Mouse (Mus musculus) hindbrain, embryonic 11.5 days (tissue): ENCODE data around the gene Gpr88. TPM values are rescaled to one million over a fixed set of nuclear protein-coding genes. Genes with fewer than 3 reads are reported as not detected.

Source experiments
- ATAC-seq: fragments of 200-750 bp; cut with Nextera tagmentation; 2 replicates; pipeline ENCODE4 v1.8.0; 2017; ENCODE audit warnings: mild to moderate bottlenecking, moderate TSS enrichment, moderate library complexity; ENCODE audit not compliant: low FRiP score
- DNase-seq: peaks from one replicate; pipeline ENCODE4 v3.0.0-alpha.2; 2015; ENCODE audit warnings: low spot score
- H3K27ac ChIP-seq: fragments of 300-500 bp; sonication (generic); 2 replicates; pipeline ENCODE4 v1.5.1; 2014; ENCODE audit warnings: mild to moderate bottlenecking, low read depth, low read length
- H3K27me3 ChIP-seq: fragments of 300-500 bp; sonication (generic); 2 replicates; pipeline ENCODE4 v1.6.1; 2014; ENCODE audit warnings: mild to moderate bottlenecking, low read length, moderate library complexity, mixed read lengths; ENCODE audit not compliant: control insufficient read depth, insufficient read depth
- H3K36me3 ChIP-seq: fragments of 300-500 bp; sonication (generic); 2 replicates; pipeline ENCODE4 v1.6.1; 2014; ENCODE audit warnings: mild to moderate bottlenecking, low read length, moderate library complexity, mixed read lengths; ENCODE audit not compliant: control insufficient read depth, insufficient read depth
- H3K4me1 ChIP-seq: fragments of 300-500 bp; sonication (generic); replicated peaks from 2 replicates; pipeline ENCODE4 v1.6.1; 2014; ENCODE audit warnings: low read length, mixed read lengths; ENCODE audit not compliant: control insufficient read depth, insufficient read depth
- H3K4me2 ChIP-seq: fragments of 300-500 bp; sonication (generic); replicated peaks from 2 replicates; pipeline ENCODE4 v1.6.1; 2014; ENCODE audit warnings: mild to moderate bottlenecking, low read depth, low read length
- H3K4me3 ChIP-seq: fragments of 300-500 bp; sonication (generic); 2 replicates; pipeline ENCODE4 v1.5.1; 2014; ENCODE audit warnings: low read depth, low read length
- H3K9ac ChIP-seq: fragments of 300-500 bp; sonication (generic); 2 replicates; pipeline ENCODE4 v1.6.1; 2014; ENCODE audit warnings: low read depth, low read length
- H3K9me3 ChIP-seq: fragments of 300-500 bp; sonication (generic); 2 replicates; pipeline ENCODE4 v1.6.1; 2016; ENCODE audit warnings: low read length; ENCODE audit not compliant: control insufficient read depth
- WGBS: fragments of 180-500 bp; shearing (Covaris S2); extraction: QIAGEN DNeasy Blood & Tissue Kit; methylation state at CpG from one replicate; pipeline ENCODE4 v1.1.7; 2014; 5-methylcytosine and 5-hydroxymethylcytosine counted together
- polyA plus RNA-seq: library from polyadenylated mRNA; unstranded; fragments of >200 nt; fragmentation: Nextera tagmentation; extraction: Ambion mirVana; gene quantifications from 2 replicates; pipeline ENCODE4 v1.2.1, GENCODE M21; 2014

The Gpr88 gene
- polyA plus RNA-seq, 1 experiment from 2014 or later: 0.93 TPM

DNA sequence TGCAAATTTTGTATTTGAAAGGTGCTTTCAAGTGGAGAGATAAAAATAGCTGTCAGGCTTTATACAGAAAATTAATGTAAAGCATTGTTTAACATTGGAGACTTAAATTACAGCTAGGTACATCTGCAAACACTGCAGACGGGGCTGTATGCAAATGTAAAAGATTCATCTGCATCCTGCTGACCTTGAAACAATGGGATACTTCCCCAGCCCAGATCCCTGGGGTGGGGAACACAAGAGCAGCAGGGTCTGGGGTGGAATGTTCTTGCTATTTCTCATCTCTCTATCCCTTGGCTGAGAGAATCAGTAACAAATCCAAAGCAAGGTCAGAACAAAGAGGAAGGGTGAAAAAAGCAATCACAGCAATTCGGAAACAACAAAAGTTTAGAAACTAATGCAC, 30.7 kb upstream of the Gpr88 start:
- 28% methylated on average over 2 of the region's 2 CpGs for WGBS
- Histone ChIP-seq H3K4me3 (no peak overlapping the region), H3K4me2 (no peak overlapping the region), H3K27me3 (no peaks in the 10 kb centered on the region), H3K4me1 (0 out of 2 replicates have a peak, but pooled peaks cover 3% of the 10 kb centered on the region), H3K27ac (no peak overlapping the region), H3K36me3 (no peaks in the 10 kb centered on the region), H3K9me3 (no peaks in the 10 kb centered on the region), H3K9ac (no peak overlapping the region)
- ATAC-seq (0 out of 2 replicates have a peak, but pooled peaks have one; percentile 31), DNase-seq (peak; percentile 22)

DNA sequence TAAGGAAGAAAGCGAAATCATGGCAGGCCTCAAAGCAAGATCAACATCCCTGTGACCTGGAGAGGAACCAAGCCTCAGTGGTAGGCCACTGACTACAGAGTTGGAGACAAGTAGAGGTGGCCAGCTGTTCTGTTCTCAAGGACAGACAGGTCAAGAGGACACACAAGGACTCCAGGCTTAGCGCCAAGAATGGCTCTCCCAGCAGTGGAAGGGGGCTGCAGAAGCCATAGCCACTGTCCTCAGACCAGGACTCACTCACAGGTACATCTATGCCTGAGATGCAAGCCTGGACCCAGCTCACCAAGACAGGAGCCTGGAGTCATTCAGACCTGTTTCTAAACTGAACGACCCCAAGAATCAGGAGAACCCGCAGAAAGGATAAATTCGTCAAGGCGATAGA, 28.4 kb upstream of the Gpr88 start:
- DNase-seq (no peak), ATAC-seq (no peak)
- no peaks in the 10 kb centered on the region for H3K9me3 ChIP-seq
- no peak overlapping the region for H3K9ac ChIP-seq
- 94% methylated on average over 6 of the region's 6 CpGs for whole genome bisulfite sequencing
- no peaks in the 10 kb centered on the region for H3K36me3 ChIP-seq
- no peak overlapping the region for H3K4me2 ChIP-seq
- H3K27ac ChIP-seq: no peak overlapping the region
- 0 out of 2 replicates have a peak, but pooled peaks cover 3% of the 10 kb centered on the region for H3K4me1 ChIP-seq
- no peak overlapping the region for H3K4me3 ChIP-seq
- no peaks in the 10 kb centered on the region for H3K27me3 ChIP-seq

DNA sequence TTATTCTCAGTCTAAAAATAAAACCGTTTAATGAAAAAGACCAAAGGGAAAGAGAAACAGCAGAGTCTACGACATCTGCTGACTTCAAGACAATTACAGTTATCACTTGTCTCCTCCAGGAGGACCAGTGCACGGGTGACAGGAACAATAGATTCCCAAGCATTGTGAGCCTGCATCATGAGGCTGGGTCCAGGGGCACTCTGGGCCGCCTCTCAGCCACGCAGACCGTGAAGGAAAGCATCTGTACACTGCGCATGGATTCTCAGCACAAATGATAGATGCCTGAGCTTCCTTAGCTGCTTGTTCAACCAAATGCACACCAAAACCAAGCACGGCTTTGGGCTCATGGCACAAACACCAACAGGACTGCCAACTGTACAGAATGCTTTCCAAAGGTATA, 23.8 kb upstream of the Gpr88 start:
- no peak overlapping the region for H3K4me2 ChIP-seq
- no peaks in the 10 kb centered on the region for H3K36me3 ChIP-seq
- DNase-seq (no peak), ATAC-seq (no peak)
- no peaks in the 10 kb centered on the region for H3K9me3 ChIP-seq
- no peak overlapping the region for H3K27ac ChIP-seq
- H3K4me1 ChIP-seq: no peaks in the 10 kb centered on the region
- no peak overlapping the region for H3K4me3 ChIP-seq
- H3K27me3 ChIP-seq: no peaks in the 10 kb centered on the region
- 73% methylated on average over 8 of the region's 8 CpGs for WGBS
- no peak overlapping the region for H3K9ac ChIP-seq

DNA sequence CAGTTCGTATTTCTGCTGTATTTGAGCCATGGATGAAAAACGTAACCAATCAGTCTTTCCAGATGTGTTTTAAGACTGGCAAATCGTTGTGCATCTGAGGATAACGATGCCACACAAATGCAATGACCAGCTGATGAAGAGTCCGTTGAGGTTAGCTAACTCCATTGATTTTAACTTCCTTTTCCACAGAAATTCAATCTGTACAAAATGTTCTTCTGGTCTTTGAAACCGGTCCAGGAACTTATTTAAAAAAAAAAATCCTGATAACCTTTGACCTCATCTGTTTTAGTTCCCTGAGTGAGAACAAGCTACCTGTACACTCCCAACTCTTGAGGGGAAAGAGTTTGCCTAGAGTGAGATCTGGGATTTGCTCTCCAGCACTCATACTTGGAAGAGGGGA, 18.4 kb upstream of the Gpr88 start:
- Histone ChIP-seq H3K27me3 (no peaks in the 10 kb centered on the region), H3K27ac (no peak overlapping the region), H3K4me2 (no peak overlapping the region), H3K4me3 (no peak overlapping the region), H3K9ac (no peak overlapping the region), H3K9me3 (no peaks in the 10 kb centered on the region), H3K36me3 (no peaks in the 10 kb centered on the region), H3K4me1 (no peaks in the 10 kb centered on the region)
- no peak for ATAC-seq
- WGBS: 92% methylated on average over 6 of the region's 6 CpGs
- no peak for DNase-seq

DNA sequence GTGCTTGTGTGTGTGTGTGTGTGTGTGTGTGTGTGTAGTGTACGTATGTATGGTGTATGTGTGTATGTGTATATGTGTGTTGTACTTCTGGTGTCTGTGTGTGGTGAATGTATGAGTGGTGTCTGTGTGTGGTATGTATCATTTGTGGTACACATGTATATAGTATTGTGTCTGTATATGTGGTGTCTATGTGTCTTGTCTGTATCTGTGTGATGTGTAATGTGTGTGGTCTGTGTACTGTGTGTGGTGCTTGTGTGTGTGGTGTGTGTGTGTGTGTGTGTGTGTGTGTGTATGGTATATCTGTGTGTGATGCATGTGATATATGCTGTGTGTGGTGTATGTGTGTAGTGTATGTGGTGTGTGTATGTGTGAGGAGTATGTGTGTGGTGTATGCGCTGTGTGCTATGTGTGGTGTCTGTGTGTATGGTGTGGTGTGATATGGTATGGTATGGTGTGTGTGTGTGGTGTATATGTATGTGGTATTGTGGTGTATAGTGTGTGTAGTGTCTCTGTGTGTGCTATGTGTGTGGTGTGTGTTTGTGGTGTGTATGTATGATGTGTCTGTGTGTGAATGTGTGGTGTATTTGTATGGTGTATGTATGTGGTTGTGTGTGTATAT, 13.8 kb upstream of the Gpr88 start:
- DNase-seq (no peak), ATAC-seq (0 out of 2 replicates have a peak, but pooled peaks have one; percentile 40)
- no peaks in the 10 kb centered on the region for H3K9me3 ChIP-seq
- H3K36me3 ChIP-seq: no peaks in the 10 kb centered on the region
- no peaks in the 10 kb centered on the region for H3K4me1 ChIP-seq
- H3K27me3 ChIP-seq: no peaks in the 10 kb centered on the region
- no peak overlapping the region for H3K4me2 ChIP-seq
- no peak overlapping the region for H3K9ac ChIP-seq
- 95% methylated on average over 2 of the region's 2 CpGs for WGBS
- no peak overlapping the region for H3K4me3 ChIP-seq
- no peak overlapping the region for H3K27ac ChIP-seq

DNA sequence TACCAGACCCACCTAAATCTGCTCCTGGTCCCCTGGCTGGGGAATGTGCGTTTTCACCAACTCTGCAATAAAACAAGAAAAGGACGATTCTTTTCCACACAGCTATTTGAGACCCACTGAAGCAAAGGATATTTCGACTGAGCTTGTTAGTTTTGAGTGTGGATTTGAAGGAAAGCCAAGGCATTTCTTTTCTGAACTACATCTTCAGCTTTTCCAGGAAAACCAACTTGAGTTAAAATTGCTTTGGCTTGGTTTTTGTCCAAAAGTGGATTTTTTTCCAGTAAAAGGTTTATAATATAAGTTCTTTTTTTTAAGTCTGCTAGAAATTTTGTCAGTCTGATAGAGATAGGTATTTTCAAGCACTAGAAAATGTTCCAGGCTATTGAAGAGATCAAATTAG, 13.1 kb upstream of the Gpr88 start:
- 82% methylated on average over 3 of the region's 3 CpGs for WGBS
- no peak overlapping the region for H3K27ac ChIP-seq
- no peaks in the 10 kb centered on the region for H3K4me1 ChIP-seq
- H3K9ac ChIP-seq: no peak overlapping the region
- DNase-seq (no peak), ATAC-seq (no peak)
- H3K4me2 ChIP-seq: no peak overlapping the region
- H3K36me3 ChIP-seq: no peaks in the 10 kb centered on the region
- no peaks in the 10 kb centered on the region for H3K27me3 ChIP-seq
- no peaks in the 10 kb centered on the region for H3K9me3 ChIP-seq
- no peak overlapping the region for H3K4me3 ChIP-seq

DNA sequence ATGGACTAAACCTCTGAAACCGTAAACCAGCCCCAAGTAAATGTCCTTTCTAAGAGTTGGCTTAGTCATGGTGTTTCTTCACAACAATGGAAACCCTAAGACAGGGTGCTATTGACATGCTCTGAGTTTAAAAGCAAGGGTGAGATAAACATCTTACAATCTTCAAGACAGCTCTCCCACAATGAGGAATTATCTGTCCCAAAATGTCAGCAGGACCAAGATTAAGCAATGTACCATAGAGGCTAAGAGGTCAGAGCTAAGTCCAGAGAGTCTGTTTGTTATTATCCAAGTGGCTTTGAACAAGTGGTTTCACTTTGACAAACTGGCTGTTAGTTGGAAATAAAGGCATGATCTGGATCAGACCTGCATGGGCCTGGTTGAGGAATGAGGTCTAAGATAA, 10.7 kb upstream of the Gpr88 start:
- H3K9ac ChIP-seq: no peak overlapping the region
- 94% methylated on average over 1 of the region's 1 CpGs for WGBS
- no peaks in the 10 kb centered on the region for H3K9me3 ChIP-seq
- DNase-seq: no peak
- no peak for ATAC-seq
- H3K4me2 ChIP-seq: no peak overlapping the region
- H3K27me3 ChIP-seq: no peaks in the 10 kb centered on the region
- no peaks in the 10 kb centered on the region for H3K4me1 ChIP-seq
- H3K27ac ChIP-seq: no peak overlapping the region
- H3K4me3 ChIP-seq: no peak overlapping the region
- H3K36me3 ChIP-seq: no peaks in the 10 kb centered on the region

DNA sequence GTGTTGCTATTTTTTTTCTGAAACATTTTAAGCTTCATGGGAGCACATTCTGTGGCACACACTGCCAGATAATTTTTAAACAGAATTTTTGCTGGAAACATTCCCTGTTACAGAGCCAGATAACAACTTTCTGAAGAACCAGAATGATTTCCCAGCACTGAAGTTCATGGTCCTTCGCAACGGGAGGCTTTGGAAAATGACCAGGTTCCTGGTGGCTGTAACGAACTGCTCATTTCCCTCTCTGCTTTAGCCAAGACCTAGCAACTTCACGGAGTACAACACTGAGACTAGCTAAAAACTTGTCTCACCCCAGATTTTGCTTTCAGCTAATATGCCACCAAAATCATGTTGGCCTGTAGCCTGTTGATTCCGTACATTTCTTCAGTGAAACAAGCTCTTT, 9.8 kb upstream of the Gpr88 start:
- Histone ChIP-seq H3K9me3 (no peaks in the 10 kb centered on the region), H3K36me3 (no peaks in the 10 kb centered on the region), H3K4me2 (no peak overlapping the region), H3K4me1 (no peaks in the 10 kb centered on the region), H3K4me3 (no peak overlapping the region), H3K9ac (no peak overlapping the region), H3K27me3 (no peaks in the 10 kb centered on the region), H3K27ac (no peak overlapping the region)
- DNase-seq: no peak
- no peak for ATAC-seq
- WGBS: 96% methylated on average over 5 of the region's 5 CpGs

DNA sequence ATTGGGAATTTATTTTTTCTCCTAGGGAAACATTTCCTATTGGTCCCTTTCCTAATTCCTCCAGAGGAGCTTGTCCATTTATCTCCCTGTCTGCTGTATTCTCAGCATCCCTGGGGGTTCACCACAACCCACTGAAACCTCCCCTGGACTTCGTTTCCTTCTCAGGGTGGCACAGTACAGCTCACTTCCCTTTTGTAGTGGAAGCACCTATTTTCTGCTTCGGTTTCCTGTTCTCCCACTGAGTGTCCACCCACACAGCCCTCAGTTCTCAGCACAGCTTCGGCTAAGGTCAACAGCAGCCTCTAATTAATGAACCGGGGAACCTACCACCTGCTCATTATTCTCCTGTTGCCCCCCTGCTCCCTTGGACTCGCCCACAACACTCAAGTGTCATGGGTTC, 2.8 kb upstream of the Gpr88 start:
- Histone ChIP-seq H3K4me3 (no peak overlapping the region), H3K36me3 (no peaks in the 10 kb centered on the region), H3K27me3 (peaks cover 18% of the 10 kb centered on the region), H3K9ac (no peak overlapping the region), H3K27ac (no peak overlapping the region), H3K4me1 (peaks cover 8% of the 10 kb centered on the region), H3K4me2 (no peak overlapping the region), H3K9me3 (no peaks in the 10 kb centered on the region)
- no peak for ATAC-seq
- 56% methylated on average over 5 of the region's 5 CpGs for WGBS
- DNase-seq: no peak
